Mouse (Mus musculus) layer of hippocampus, adult 2 months (tissue): ENCODE data around the gene Isg20. TPM values are rescaled to one million over a fixed set of nuclear protein-coding genes. Genes with fewer than 3 reads are reported as not detected.

Experiments used
- DNase-seq, 2 experiments: peaks; one replicate each; pipeline ENCODE4 v3.0.0; 2022; ENCODE audit warnings: low spot score in 2 of 2
- H3K27ac ChIP-seq: fragments of 200-600 bp; 2 replicates; pipeline ENCODE4 v1.8.1; 2022
- H3K4me3 ChIP-seq: fragments of 200-600 bp; 2 replicates; pipeline ENCODE4 v1.8.1; 2022; ENCODE audit warnings: mild to moderate bottlenecking
- CTCF ChIP-seq: fragments of 200-600 bp; conservative IDR thresholded peaks from 2 replicates; pipeline ENCODE4 v1.8.1; 2022; ENCODE audit warnings: antibody characterized with exemption, mild to moderate bottlenecking, moderate library complexity
- total RNA-seq, 2 experiments: library from RNA; stranded (reverse); gene quantifications; 2 replicates each; pipeline ENCODE4 v1.2.3; 2021

Gene Isg20
- total RNA-seq, 2 experiments from 2014 or later, result 0.34 to 0.49 TPM

DNA sequence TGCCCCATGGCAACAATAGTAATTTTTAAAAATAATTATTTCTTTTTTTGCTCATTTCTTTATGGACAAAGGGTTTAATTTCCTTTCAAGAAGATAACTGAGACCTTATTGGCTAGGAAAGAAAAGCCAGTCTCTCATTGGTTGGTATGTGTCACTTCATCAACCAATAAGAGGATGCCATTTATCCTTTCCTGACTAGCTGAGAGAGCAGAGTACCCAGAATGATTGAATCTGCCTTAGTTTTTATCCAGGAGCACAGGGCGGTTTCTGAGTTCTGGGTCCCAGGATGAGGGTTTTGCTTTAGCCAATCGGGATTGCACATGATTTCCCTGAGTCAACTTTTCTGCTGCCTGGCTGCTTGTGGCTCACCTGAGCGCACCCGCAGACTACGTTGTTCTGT is 27.8 kb upstream of the Isg20 start:
- peak overlapping the region; percentile 65; the same call in 1 of the 2 replicates for H3K27ac ChIP-seq
- peak overlapping the region; percentile 34 for H3K4me3 ChIP-seq
- no peak for DNase-seq
- TF ChIP-seq CTCF, result no peak

DNA sequence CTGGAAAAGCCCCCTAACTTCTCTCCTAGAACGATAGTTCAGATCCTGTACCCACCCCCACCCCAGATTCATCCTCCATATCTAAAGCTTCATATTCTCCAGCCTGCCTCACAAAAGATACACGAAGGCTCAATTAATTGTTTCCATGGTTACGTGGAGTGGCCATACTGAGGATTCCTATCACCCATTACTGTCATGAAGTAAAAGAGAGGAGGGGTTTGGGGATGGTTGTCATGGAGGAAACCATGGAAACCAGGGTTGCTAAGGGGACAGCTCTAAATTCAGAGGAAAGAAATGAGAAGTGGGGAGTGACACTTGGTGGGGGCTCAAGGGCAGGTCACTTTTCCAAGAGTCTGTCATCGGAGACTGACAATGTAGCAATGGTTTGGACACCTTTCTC is 26.7 kb upstream of the Isg20 start:
- no peak for TF ChIP-seq CTCF
- Histone ChIP-seq H3K4me3 (peak overlapping the region; percentile 34; the same call in 1 of the 2 replicates), H3K27ac (peak overlapping the region; percentile 65; the same call in 1 of the 2 replicates)
- no peak for DNase-seq

DNA sequence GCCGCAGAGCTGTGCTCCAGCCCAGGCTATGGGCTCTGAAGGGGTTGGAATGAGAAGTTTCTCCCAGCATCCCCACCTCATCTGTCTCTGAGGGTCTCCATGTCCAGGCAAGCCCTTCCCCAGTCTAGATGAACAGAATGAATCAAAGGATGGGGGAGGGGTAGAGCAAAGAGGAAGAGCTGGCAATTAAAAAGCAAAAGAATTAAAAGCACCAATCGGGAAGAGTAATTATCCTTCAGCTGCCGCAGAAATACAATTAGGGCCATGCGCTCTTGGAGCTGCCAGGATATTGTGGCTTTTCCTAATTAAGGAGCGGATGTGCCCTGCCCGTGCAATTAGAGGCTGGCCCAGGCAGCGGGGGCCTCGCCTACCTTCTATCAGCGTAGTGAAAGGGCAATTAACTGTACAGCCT is 25.8 kb upstream of the Isg20 start:
- DNase-seq, result no peak
- no peak overlapping the region; the same call in 1 of the 2 replicates for H3K4me3 ChIP-seq
- TF ChIP-seq CTCF, result no peak
- peak overlapping the region; percentile 65; the same call in 1 of the 2 replicates for H3K27ac ChIP-seq

DNA sequence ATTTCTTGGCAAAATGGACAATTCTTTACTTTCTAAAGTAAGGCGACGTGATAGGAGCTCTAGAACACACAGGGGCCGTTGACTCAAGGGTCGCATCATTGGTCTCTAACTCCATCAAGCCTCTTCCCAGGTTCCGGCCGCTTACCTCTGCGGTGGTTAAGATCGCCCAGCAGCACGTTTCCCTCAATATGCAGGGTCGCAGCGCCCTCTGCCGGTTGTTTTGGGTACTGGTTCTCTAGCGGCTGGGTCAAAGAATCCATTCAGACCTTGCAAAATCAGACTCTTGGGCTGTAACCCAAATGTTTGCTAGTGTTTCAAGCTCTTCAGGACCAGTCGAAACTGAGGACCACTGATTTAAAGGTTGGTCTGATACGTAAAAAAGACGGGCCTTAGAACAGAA is 22.6 kb upstream of the Isg20 start:
- TF ChIP-seq CTCF, result peak; percentile 94
- H3K4me3 ChIP-seq, result no peak overlapping the region

DNA sequence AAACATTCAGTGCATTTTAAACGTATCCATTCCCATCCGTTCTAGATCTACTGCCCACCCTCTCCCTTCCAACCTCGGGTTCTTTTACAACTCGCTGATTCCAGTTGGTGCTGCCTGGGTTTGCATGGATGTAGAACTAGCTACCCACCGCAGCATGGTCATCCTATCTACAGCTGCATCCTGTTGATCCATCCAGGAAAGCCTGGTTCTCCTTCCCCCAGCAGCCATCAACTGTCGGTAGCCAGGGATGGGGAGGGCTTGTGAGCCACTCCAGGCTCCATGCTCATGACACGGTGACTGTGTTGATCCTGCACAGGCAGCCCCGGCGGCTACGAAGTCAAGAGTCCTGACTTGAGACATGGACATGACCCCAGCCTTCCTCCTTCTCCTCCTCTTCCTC is 19.3 kb upstream of the Isg20 start:
- Histone ChIP-seq H3K4me3 (no peak overlapping the region), H3K27ac (no peak overlapping the region)
- DNase-seq, result no peak
- no peak for TF ChIP-seq CTCF

More for the DNA sequence above, 22.6 kb upstream of the Isg20 start:
- peak; percentile 69 to 95 for DNase-seq
- H3K27ac ChIP-seq, result no peak overlapping the region

DNA sequence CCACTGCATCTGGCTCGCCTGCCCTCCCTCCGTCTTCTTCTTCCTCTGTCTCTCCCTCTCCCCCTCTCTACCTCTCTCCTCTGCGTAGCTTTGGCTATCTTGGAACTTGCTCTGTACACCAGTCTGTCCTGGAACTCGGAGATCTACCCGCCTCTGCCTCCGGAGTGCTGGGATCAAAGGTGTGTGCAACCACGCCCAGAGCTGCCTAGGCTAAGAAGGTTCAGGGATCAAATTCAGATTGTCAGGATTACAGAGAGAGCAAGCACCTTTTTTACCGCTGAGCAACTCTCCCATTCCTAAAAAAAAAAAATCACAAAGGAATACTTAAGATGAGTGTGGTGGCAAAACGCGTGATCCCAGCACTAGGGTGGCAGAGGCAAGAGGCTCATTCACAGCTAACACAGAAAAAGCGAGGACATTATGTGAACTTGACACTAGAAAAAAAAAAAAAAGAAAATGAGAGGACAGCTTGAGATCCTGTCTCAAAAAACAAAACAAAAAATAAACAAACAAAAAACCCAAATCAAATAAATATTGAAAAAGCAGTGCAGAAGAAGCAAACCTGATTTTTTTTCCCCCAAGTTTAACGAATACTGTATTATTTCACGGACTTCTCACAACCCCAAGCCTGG is 18.1 kb upstream of the Isg20 start:
- no peak for TF ChIP-seq CTCF
- peak overlapping the region; percentile 82 for H3K27ac ChIP-seq
- no peak for DNase-seq
- peak overlapping the region; percentile 94 for H3K4me3 ChIP-seq

DNA sequence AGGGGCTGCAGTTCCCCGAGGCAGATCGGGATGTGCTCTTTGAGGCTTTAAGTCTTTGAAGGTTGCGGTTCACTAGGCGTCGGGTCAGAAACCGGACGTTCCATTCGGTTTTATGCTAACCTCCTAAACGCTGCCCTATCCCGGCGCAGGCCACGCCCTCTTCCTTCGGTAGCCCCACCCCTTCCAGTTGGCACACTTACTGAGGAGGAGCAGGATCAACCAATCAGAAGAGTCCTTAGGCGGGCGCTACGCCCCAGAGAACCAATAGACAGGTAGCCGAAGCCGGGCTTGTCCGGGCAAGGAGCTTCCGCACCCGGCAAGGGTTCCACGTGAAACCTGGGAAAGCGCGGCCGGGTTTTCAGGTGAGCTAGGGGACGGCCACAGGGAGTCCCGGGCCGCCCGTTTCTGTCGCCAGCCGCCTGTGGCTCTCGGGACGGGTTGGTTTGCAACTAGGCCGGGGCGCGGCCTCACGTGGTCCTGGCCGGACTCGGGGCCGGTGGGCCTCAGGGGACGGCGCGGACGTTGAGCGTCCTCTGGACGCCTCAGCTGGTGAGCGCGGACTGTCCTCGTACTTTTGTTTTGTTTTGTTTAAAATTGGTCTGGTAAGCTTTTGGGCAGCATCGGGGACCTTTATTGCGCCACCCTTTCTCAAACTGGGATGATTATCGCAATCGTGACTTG is 17.4 kb upstream of the Isg20 start, which contains the start of gene Aen:
Aen (plus strand) TSS at position 202 of the 681 bp plus-strand sequence.
- H3K27ac ChIP-seq, result peak within 1 kb of the TSS; percentile 82

DNA sequence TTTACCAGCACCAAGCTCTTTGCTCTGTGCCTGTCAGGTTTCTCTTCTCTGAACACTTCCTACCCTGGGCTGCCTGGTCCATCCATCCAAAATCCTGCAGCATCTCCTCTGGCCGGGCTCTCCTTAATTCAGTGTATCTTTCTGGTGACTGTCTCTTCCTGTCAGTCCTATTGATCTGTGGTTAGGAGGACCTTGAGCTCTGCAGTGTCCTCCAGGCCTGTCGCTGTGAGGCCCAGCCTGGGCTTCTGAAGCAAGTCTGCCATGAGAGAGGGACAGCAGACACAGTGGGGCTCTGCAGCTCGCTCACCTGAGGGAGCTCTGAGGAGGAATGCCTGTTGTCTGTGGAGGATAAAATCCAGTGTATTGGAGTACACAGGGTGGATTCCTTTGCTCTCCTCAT is 15.7 kb upstream of the Isg20 start:
- Histone ChIP-seq H3K4me3 (no peak overlapping the region), H3K27ac (no peak overlapping the region)
- TF ChIP-seq CTCF, result no peak
- DNase-seq, result no peak

More for the DNA sequence above, 17.4 kb upstream of the Isg20 start, which contains the start of gene Aen:
- peak within 1 kb of the TSS; percentile 94 for H3K4me3 ChIP-seq
- peak; percentile 96 to 97 for DNase-seq
- TF ChIP-seq CTCF, result no peak

DNA sequence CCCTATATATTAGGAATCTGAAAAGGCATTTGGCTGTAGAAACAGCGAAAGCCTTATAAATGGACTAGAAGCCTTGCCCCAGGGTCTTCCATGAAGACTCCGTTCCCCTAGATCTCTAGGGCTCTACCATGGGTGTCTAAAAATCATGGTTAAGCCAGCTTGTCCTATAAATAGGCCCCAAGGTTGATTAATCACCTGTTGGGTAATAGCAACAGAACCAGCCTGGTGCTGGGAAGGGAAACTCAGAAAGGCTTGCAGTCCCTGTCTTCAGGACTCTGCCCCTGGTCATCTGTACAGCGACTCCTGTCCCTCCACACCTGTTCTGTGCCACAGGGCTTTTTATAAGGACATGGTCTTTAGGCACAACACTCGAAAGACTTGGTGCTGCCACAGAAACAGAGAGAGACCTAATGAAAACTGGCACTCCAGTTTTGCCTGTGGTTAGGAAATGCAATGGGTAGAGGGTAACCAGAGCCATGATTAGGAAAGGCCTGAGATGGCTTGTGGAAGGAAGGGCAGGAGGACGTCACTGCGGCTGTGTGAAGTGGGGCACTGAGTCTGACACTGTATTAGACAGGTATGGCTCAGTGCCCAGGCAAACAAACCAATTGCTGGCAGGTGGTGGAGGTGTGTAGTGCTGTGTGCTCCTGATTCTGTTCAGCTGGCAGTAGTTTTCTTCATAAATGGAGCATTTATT is 9.9 kb upstream of the Isg20 start:
- H3K4me3 ChIP-seq, result no peak overlapping the region
- H3K27ac ChIP-seq, result no peak overlapping the region
- TF ChIP-seq CTCF, result no peak
- DNase-seq, result no peak

DNA sequence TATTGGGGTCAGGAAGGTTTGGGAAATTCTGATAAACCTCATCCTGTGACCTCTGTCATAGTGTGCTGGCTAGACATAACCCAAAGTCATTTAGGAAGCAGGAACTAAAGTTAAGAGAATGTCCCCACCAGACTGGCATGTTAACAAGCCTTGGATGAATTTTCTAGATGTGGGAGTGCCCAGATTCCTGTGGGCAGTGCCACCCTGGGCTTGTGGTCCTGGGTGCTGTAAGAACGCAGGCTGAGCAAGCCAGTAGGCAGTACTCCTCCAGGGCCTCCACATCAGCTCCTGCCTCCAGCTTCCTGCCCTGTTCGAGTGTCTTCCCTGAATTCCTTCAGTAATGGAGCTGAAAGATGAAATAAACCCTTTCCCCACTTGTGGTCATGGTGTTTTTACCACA is 9.0 kb upstream of the Isg20 start:
- H3K4me3 ChIP-seq, result no peak overlapping the region
- TF ChIP-seq CTCF, result no peak
- DNase-seq, result no peak
- no peak overlapping the region for H3K27ac ChIP-seq

DNA sequence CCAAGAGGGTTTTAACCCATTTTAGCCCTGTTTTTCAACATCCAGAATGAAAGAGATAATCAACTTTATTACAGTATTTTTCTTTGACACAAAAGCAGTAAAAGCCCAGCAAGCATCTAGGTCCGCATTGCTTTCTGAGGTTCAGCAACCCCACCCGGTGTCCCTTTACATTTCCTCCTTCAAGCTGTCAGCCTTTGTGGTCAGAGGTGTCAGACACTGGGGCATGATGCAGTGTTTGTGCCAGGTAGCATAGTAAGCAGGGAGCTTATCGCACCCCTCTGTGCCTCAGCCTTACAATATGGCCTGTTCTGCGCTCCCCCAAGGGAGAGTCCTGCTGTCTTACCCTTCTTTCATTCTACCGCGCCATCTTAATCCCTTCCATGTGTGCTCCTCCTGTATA is 4.2 kb upstream of the Isg20 start:
- DNase-seq, result no peak
- Histone ChIP-seq H3K4me3 (no peak overlapping the region), H3K27ac (no peak overlapping the region)
- no peak for TF ChIP-seq CTCF

DNA sequence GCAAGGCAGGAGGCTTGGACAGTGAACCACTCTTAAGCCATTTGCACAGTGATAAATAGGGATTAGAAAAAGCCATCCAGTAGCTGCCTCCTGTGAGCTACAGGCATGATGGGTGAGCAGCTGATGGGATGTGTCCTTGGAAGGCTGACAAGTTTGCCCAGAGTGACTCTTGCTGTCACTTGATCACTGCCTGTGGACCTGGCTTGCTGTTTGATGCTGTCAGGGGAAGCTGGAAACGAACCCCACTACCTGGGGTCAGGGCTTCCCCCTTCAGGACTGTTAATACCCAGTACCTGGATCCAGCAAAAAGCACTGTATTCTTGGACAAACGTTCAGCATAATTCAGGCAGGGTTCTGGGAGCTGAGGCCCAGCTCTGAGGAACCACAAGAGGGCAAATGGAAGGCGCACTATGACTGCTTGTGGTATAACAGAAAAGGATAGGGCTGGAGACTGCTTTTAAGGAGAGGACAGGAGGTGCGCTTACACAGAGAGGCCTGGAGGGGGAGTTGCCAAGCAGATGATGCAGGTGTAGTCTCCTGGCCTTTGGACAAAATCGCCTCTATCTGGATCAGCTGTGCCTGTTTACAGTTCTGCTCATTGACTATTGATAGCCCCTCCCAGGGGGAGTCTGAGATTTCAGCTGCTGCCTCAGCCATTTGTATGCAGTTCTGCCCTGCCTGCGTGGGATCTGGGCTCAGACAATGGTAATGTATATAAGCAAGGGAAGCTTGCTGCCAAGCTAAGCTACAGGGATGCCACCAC is 2.7 kb upstream of the Isg20 start:
- DNase-seq, result no peak
- H3K4me3 ChIP-seq, result no peak overlapping the region
- TF ChIP-seq CTCF, result peak; percentile 69
- H3K27ac ChIP-seq, result no peak overlapping the region
